Mouse (Mus musculus): ENCODE measurements around the gene Gyg. TPM values are rescaled to one million over a fixed set of nuclear protein-coding genes. Genes with fewer than 3 reads are reported as not detected.
A peak's percentile ranks its signal among the peaks of the same experiment; 100 is the strongest.

The Gyg gene
- polyA plus RNA-seq, 1 experiment, result 29.2 TPM

DNA sequence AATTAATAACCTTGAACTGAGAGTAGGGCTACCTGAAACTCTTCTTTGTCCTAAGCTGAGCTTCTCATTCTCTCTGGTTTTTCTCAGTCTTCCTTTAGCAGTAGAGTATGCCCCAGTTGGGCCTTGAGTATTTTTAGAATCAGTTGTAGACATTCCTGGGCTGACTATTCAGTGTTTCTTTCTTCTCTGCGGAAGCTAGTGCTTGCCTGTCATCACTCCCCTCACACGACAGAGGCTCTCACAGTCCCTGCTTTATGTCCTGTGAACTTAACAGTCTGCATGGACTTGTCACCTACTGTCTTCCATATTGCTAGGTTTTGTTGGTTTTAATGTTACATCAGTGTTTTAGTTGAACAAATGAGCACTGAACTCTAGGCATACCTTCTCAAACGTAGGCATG lies 73.0 kb downstream of the Gyg start:
- TF ChIP-seq CTCF (conservative IDR thresholded peaks at IDR 0.05; ENCODE audit: insufficient read depth, insufficient read length, low read depth, low read length) (no peak), POLR2A (IDR thresholded peaks at IDR 0.05; ENCODE audit: low read depth, low read length) (no peak)
- no peak overlapping the region for H3K4me3 ChIP-seq (ENCODE audit: insufficient read depth, low read depth, low read length)
- H3K36me3 ChIP-seq (ENCODE audit: control insufficient read depth, insufficient read depth, low read length), result peaks cover 3% of the 10 kb centered on the region
- WGBS, result 80% methylated on average over 3 of the region's 3 CpGs
- no peak for DNase-seq
- no peaks in the 10 kb centered on the region for H3K4me1 ChIP-seq (ENCODE audit: control insufficient read depth, insufficient read depth, low read length)
- H3K27me3 ChIP-seq (replicated peaks; ENCODE audit: control insufficient read depth, insufficient read depth, low read length), result no peaks in the 10 kb centered on the region
- H3K27ac ChIP-seq (ENCODE audit: insufficient read depth, low read depth, low read length), result no peak overlapping the region

GRCm38 (mm10) chr3:20076145-20077053 lies 78.7 kb downstream of the Gyg start:
- Histone ChIP-seq H3K36me3 (ENCODE audit: control insufficient read depth, insufficient read depth, low read length) (peaks cover 2% of the 10 kb centered on the region), H3K4me3 (ENCODE audit: insufficient read depth, low read depth, low read length) (no peak overlapping the region), H3K4me1 (ENCODE audit: control insufficient read depth, insufficient read depth, low read length) (no peaks in the 10 kb centered on the region), H3K27me3 (replicated peaks; ENCODE audit: control insufficient read depth, insufficient read depth, low read length) (no peaks in the 10 kb centered on the region), H3K27ac (ENCODE audit: insufficient read depth, low read depth, low read length) (no peak overlapping the region)
- TF ChIP-seq CTCF (conservative IDR thresholded peaks at IDR 0.05; ENCODE audit: insufficient read depth, insufficient read length, low read depth, low read length) (0 out of 2 replicates have a peak, but pooled peaks have one; percentile 23), POLR2A (IDR thresholded peaks at IDR 0.05; ENCODE audit: low read depth, low read length) (no peak)
- no peak for DNase-seq
- 73% methylated on average over 11 of the region's 11 CpGs for WGBS

Other genes starting within 250 kb of the Gyg start
- 17.7 and 18.9 TPM in 2 replicates for gene Cp, start 198.3 kb downstream of the Gyg start, polyA plus RNA-seq (2012; rRNA removed)
- gene Hps3, start 120.0 kb downstream of the Gyg start, polyA plus RNA-seq (2012; rRNA removed), result 13.8 and 26.4 TPM in 2 replicates
- 3.4 and 4.0 TPM in 2 replicates for gene Hltf, start 97.5 kb downstream of the Gyg start, polyA plus RNA-seq (2012; rRNA removed)
- gene Cpa3, start 86.9 kb upstream of the Gyg start, polyA plus RNA-seq (2012; rRNA removed), result 0.15 and 0.34 TPM in 2 replicates
- gene Cpb1, start 120.4 kb upstream of the Gyg start, polyA plus RNA-seq (2012; rRNA removed), result 0.05 TPM in 1 of 2 replicates, not detected in the other
- 0.05 and 0.10 TPM in 2 replicates for gene Agtr1b, start 211.9 kb upstream of the Gyg start, polyA plus RNA-seq (2012; rRNA removed)